Mouse (Mus musculus): ENCODE measurements at regions not wholly inside any gene's neighbourhood (a gene's known extent, or its start where the extent isn't known, plus 50 kb on each side); places are given as distances from the start of the nearest gene placed in this dataset.

GRCm38 (mm10) chr10:25857954-25858616 lies 220.0 kb upstream of the Gm9767 start:
- peak; percentile 4 for DNase-seq

- no peak for DNase-seq
Measured at GRCm38 (mm10) chr10:25844348-25844747, 233.7 kb upstream of the Gm9767 start.

- no peak for DNase-seq
Measured at GRCm38 (mm10) chr10:25829275-25829674, 248.8 kb upstream of the Gm9767 start.

GRCm38 (mm10) chr10:25804223-25804622 lies 268.2 kb upstream of the Smlr1 start:
- no peak for DNase-seq

GRCm38 (mm10) chr10:25801499-25801898 lies 265.4 kb upstream of the Smlr1 start:
- DNase-seq, result no peak

GRCm38 (mm10) chr10:25798881-25799280 lies 262.8 kb upstream of the Smlr1 start:
- no peak for DNase-seq

- DNase-seq, result no peak
Measured at GRCm38 (mm10) chr10:25790363-25790821, 254.3 kb upstream of the Smlr1 start.

- DNase-seq, result no peak
Measured at GRCm38 (mm10) chr10:25788660-25789059, 252.6 kb upstream of the Smlr1 start.

GRCm38 (mm10) chr10:25788004-25788403 lies 251.9 kb upstream of the Smlr1 start:
- no peak for DNase-seq

- no peak for DNase-seq
Measured at GRCm38 (mm10) chr10:25783861-25784260, 247.8 kb upstream of the Smlr1 start.

GRCm38 (mm10) chr10:25779476-25779875 lies 243.4 kb upstream of the Smlr1 start:
- no peak for DNase-seq

- no peak for DNase-seq
Measured at GRCm38 (mm10) chr10:25777717-25778116, 241.7 kb upstream of the Smlr1 start.

- DNase-seq, result no peak
Measured at GRCm38 (mm10) chr10:25776697-25777096, 240.6 kb upstream of the Smlr1 start.

GRCm38 (mm10) chr10:25770051-25770450 lies 234.0 kb upstream of the Smlr1 start:
- DNase-seq, result no peak

GRCm38 (mm10) chr10:25768456-25768855 lies 232.4 kb upstream of the Smlr1 start:
- no peak for DNase-seq

- no peak for DNase-seq
Measured at GRCm38 (mm10) chr10:25754300-25754699, 218.2 kb upstream of the Smlr1 start.

- peak; percentile 22 for DNase-seq
Measured at GRCm38 (mm10) chr10:25742678-25743077, 206.6 kb upstream of the Smlr1 start.

- no peak for DNase-seq
Measured at GRCm38 (mm10) chr10:25740956-25741355, 204.9 kb upstream of the Smlr1 start.

GRCm38 (mm10) chr10:25730470-25730869 lies 194.4 kb upstream of the Smlr1 start:
- no peak for DNase-seq

- DNase-seq, result no peak
Measured at GRCm38 (mm10) chr10:25723966-25724365, 187.9 kb upstream of the Smlr1 start.

- DNase-seq, result peak; percentile 34
Measured at GRCm38 (mm10) chr10:25715747-25716146, 179.7 kb upstream of the Smlr1 start.

GRCm38 (mm10) chr10:25714636-25715035 lies 178.6 kb upstream of the Smlr1 start:
- DNase-seq, result no peak

GRCm38 (mm10) chr10:25714041-25714440 lies 178.0 kb upstream of the Smlr1 start:
- peak; percentile 73 for DNase-seq

- DNase-seq, result peak; percentile 26
Measured at GRCm38 (mm10) chr10:25707951-25708350, 171.9 kb upstream of the Smlr1 start.

GRCm38 (mm10) chr10:25702146-25702545 lies 166.1 kb upstream of the Smlr1 start:
- peak; percentile 28 for DNase-seq

Data from right cerebral cortex, adult 18-20 months (tissue).